Mouse (Mus musculus): Measurements from ENCODE around the gene Kctd2.

- TF ChIP-seq CTCF (IDR thresholded peaks at IDR 0.05; ENCODE audit: low read depth) (no peak), EP300 (IDR thresholded peaks at IDR 0.05; ENCODE audit: low read depth) (no peak)
Observed at GRCm38 (mm10) chr11:115435596-115436337, 15.8 kb downstream of the Kctd2 start.

All from liver, postnatal 0 days (tissue).